Mouse (Mus musculus): Measurements from ENCODE around the gene Gcn1l1.

DNA sequence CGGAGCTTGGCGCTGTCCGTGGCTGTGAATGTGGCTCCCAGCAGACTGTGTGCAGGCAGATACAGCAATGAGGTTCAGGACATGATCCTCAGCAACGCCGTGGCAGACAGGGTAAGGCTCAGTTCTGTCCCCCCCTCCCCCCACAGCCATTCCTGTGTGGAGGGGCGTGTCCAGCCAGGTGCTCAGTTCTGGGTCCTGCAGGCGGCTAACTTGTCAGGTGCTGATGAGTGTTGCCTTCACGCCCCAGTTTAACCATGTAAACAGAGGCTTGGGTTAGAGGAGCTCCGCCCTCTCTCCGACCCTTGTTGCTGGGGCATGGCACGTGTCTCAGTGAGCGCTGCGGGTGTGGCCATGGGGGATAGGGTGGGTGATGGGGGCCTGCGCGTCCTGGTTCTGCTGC lies 54.6 kb downstream of the Gcn1l1 start:
- TF ChIP-seq CTCF (IDR thresholded peaks at IDR 0.05; ENCODE audit: borderline replicate concordance, extremely low read depth, insufficient read depth, insufficient read length) (no peak), POLR2A (IDR thresholded peaks at IDR 0.05; ENCODE audit: borderline replicate concordance, extremely low read depth, insufficient read depth, insufficient read length, poor library complexity, severe bottlenecking) (no peak)
